Mouse (Mus musculus) liver, embryonic 15.5 days (tissue): ENCODE measurements around the gene Kif24. TPM values are rescaled to one million over a fixed set of nuclear protein-coding genes. Genes with fewer than 3 reads are reported as not detected.

Source experiments
- ATAC-seq: fragments of 200-750 bp; cut with Nextera tagmentation; 2 replicates; pipeline ENCODE4 v1.8.0; 2017; ENCODE audit warnings: moderate number of reproducible peaks, mild to moderate bottlenecking, moderate library complexity; ENCODE audit not compliant: insufficient read depth
- H3K27ac ChIP-seq: fragments of 300-500 bp; sonication (generic); replicated peaks from 2 replicates; pipeline ENCODE4 v1.5.1; 2015; ENCODE audit warnings: mild to moderate bottlenecking, inconsistent platforms
- H3K27me3 ChIP-seq: fragments of 300-500 bp; sonication (generic); 2 replicates; pipeline ENCODE4 v1.6.1; 2015; ENCODE audit warnings: mild to moderate bottlenecking, inconsistent platforms
- H3K36me3 ChIP-seq: fragments of 300-500 bp; sonication (generic); replicated peaks from 2 replicates; pipeline ENCODE4 v1.6.1; 2015; ENCODE audit warnings: moderate library complexity, mild to moderate bottlenecking, inconsistent platforms
- H3K4me1 ChIP-seq: fragments of 300-500 bp; sonication (generic); replicated peaks from 2 replicates; pipeline ENCODE4 v1.6.1; 2015; ENCODE audit warnings: inconsistent platforms
- H3K4me2 ChIP-seq: fragments of 300-500 bp; sonication (generic); 2 replicates; pipeline ENCODE4 v1.6.1; 2015; ENCODE audit warnings: moderate library complexity, mild to moderate bottlenecking, inconsistent platforms
- H3K4me3 ChIP-seq: fragments of 300-500 bp; sonication (generic); replicated peaks from 2 replicates; pipeline ENCODE4 v1.5.1; 2015; ENCODE audit warnings: mild to moderate bottlenecking, inconsistent platforms
- H3K9ac ChIP-seq: fragments of 300-500 bp; sonication (generic); 2 replicates; pipeline ENCODE4 v1.6.1; 2015; ENCODE audit warnings: moderate library complexity, mild to moderate bottlenecking, inconsistent platforms
- H3K9me3 ChIP-seq: fragments of 300-500 bp; sonication (generic); replicated peaks from 2 replicates; pipeline ENCODE4 v1.6.1; 2016; ENCODE audit warnings: inconsistent platforms
- WGBS: fragments of 180-500 bp; shearing (Covaris S2); methylation state at CpG from one replicate; pipeline ENCODE4 v1.1.7; 2015; ENCODE audit warnings: mixed read lengths; ENCODE audit not compliant: insufficient replicate concordance; 5-methylcytosine and 5-hydroxymethylcytosine counted together
- polyA plus RNA-seq: library from polyadenylated mRNA; unstranded; fragments of >200 nt; fragmentation: Nextera tagmentation; extraction: Ambion mirVana; gene quantifications from 2 replicates; pipeline ENCODE4 v1.2.1, GENCODE M21; 2015

Kif24 gene
- polyA plus RNA-seq, 1 experiment from 2014 or later, result 5.5 TPM

DNA sequence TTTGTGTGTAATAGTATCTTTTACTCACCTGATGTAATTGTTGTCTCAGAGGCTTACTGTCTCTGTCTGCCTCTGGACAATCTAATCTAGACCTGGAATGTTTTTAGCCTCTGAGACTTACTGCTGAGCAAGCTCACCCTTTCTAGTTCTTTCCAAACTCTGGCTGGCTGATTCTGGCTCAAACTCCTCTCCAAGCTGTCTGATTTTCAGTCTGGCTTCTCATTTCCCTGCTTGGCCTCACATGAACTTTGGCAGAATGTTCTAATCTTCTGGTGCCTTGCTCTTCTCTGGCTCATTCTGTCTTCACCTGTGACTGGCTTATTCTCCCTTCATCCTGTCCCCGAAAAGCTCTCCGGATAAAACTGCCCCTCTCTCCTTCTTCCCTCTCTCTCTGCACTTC is 118.7 kb downstream of the Kif24 start:
- H3K27ac ChIP-seq, result no peak overlapping the region

DNA sequence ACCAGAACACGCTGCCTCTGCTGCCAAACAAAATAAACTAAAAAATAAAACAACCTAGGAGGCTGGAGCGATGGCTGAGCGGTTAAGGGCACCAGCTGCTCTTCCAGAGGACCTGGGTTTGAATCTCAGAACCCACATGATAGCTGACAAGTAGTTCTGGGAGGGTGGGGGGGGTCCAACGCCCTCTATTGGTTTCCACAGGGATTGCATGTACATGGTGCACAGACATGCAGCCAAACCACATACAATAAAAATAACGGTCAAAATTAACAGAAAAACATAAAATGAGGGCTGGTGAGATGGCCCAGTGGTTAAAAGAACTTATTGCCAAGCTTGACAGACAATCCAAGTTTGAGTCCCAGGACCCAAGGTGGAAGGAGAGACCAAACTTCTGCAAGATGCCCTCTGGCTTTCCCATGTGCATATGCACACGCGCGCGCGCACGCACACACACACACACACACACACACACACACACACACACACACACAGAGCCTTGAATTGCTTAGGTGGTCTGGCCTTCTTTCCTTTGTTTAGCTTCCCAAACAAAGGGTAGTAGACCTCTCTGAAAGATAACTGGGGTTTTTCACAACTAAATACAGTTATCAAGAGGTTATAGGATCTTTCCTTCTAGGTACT is 123.7 kb downstream of the Kif24 start:
- no peak for ATAC-seq
- Histone ChIP-seq H3K9me3 (no peaks in the 10 kb centered on the region), H3K4me1 (peaks cover 12% of the 10 kb centered on the region)

More for the DNA sequence above, 118.7 kb downstream of the Kif24 start:
- no peak overlapping the region for H3K4me2 ChIP-seq
- H3K9ac ChIP-seq, result no peak overlapping the region
- H3K9me3 ChIP-seq, result no peaks in the 10 kb centered on the region
- no peak overlapping the region for H3K4me3 ChIP-seq
- whole genome bisulfite sequencing, result 54% methylated on average over 2 of the region's 2 CpGs
- H3K27me3 ChIP-seq, result no peaks in the 10 kb centered on the region
- H3K4me1 ChIP-seq, result peaks cover 30% of the 10 kb centered on the region
- ATAC-seq, result no peak
- H3K36me3 ChIP-seq, result no peaks in the 10 kb centered on the region

More for the DNA sequence above, 123.7 kb downstream of the Kif24 start:
- Histone ChIP-seq H3K27ac (no peak overlapping the region), H3K4me2 (no peak overlapping the region), H3K36me3 (no peaks in the 10 kb centered on the region), H3K27me3 (no peaks in the 10 kb centered on the region), H3K9ac (no peak overlapping the region), H3K4me3 (no peak overlapping the region)
- WGBS, result 82% methylated on average over 11 of the region's 11 CpGs

Other genes starting within 250 kb of the Kif24 start
- 22.9 and 25.0 TPM in 2 replicates for gene Ubap2, start 189.7 kb downstream of the Kif24 start, polyA plus RNA-seq
- gene Dcaf12, start 150.0 kb downstream of the Kif24 start, polyA plus RNA-seq, result 75.9 and 82.7 TPM in 2 replicates
- 32.4 and 34.2 TPM in 2 replicates for gene Ubap1, start 115.9 kb downstream of the Kif24 start, polyA plus RNA-seq
- 20.2 and 22.3 TPM in 2 replicates for gene Nudt2, start 264 bp upstream of the Kif24 start, polyA plus RNA-seq
- 1.3 and 1.5 TPM in 2 replicates for gene AI464131, start 38.2 kb upstream of the Kif24 start, polyA plus RNA-seq
- gene 1110017D15Rik, start 52.4 kb upstream of the Kif24 start, polyA plus RNA-seq, result not detected in 2 replicates
- 0.48 and 0.88 TPM in 2 replicates for gene Fam219a, start 104.7 kb upstream of the Kif24 start, polyA plus RNA-seq
- 4.0 and 4.8 TPM in 2 replicates for gene Dnaic1, start 104.9 kb upstream of the Kif24 start, polyA plus RNA-seq
- 2.3 and 3.3 TPM in 2 replicates for gene Enho, start 175.4 kb upstream of the Kif24 start, polyA plus RNA-seq
- 0.25 and 0.31 TPM in 2 replicates for gene Cntfr, start 232.2 kb upstream of the Kif24 start, polyA plus RNA-seq
- gene Il11ra1, start 235.1 kb upstream of the Kif24 start, polyA plus RNA-seq, result 36.0 and 43.2 TPM in 2 replicates
- 29.8 and 31.9 TPM in 2 replicates for gene Rpp25l, start 248.6 kb upstream of the Kif24 start, polyA plus RNA-seq